Mouse (Mus musculus): ENCODE measurements around the gene Rhox4a.
"Not testable (repeated sequence)": the region's sequence is repeated elsewhere in the genome, so short reads cannot be mapped to it uniquely, and the experiment has no call there.

Rhox4a gene

GRCm38 (mm10) chrX:37265038-37265437, at the start of gene Rhox4a:
Rhox4a (plus strand) TSS chrX:37265338.
- DNase-seq (ENCODE audit: low spot score): not testable (repeated sequence)

- not testable (repeated sequence) for DNase-seq (ENCODE audit: low spot score)
These were observed 43.0 kb upstream of the Rhox4a start, which contains the start of gene Rhox1 for GRCm38 (mm10) chrX:37222158-37222557. Rhox1 (minus strand) TSS chrX:37222258.

- not testable (repeated sequence) for DNase-seq (ENCODE audit: low spot score)
These were observed 20.5 kb upstream of the Rhox4a start, which contains the start of gene Rhox2a for GRCm38 (mm10) chrX:37244676-37245075. Rhox2a (plus strand) TSS chrX:37244976.

- not testable (repeated sequence) for DNase-seq (ENCODE audit: low spot score)
These were observed 15.5 kb upstream of the Rhox4a start, which contains the start of gene Rhox3a for GRCm38 (mm10) chrX:37249619-37250018. Rhox3a (plus strand) TSS chrX:37249919.

Measured in T-cell, adult 2 months (primary cell).